26 mouse cellular contexts compared by ENCODE assay signal in genomic region chr12:76240670-76241069, GRCm38 (mm10). TPM values are rescaled to one million over a fixed set of nuclear protein-coding genes. Genes with fewer than 3 reads are reported as not detected.
DNase-seq lines count a peak whose midpoint lies in the region; ATAC-seq and TF ChIP-seq lines count a peak whose summit lies in the region.
"Had no signal": no experiment of that assay in that cellular context is flagged by ENCODE, and none has a peak within 500 bp of the region (broad histone marks: within the 10 kb centered on the region; RNA-seq: fewer than 3 reads in every experiment).

No protein-coding gene starts in this region.

- no peak for TF ChIP-seq POLR2A in heart, adult 2 months (IDR thresholded peaks at IDR 0.05; ENCODE audit: insufficient read depth, low read depth, low read length)

- peak; percentile 12; the same call in 1 of the 2 replicates for ATAC-seq in erythroid progenitor cell, adult 5-6 weeks (replicated peaks; ENCODE audit: low FRiP score, poor library complexity, severe bottlenecking)
- ATAC-seq in liver, embryonic 15.5 days (ENCODE audit: insufficient read depth) = no peak
- ATAC-seq in neural tube, embryonic 15.5 days (ENCODE audit: low FRiP score) = no peak
- ATAC-seq: activated CD4-positive, CD25-positive, alpha-beta regulatory T cell, adult 4 months; CD4-positive, CD25-positive, alpha-beta regulatory T cell, adult 4 months; forebrain, embryonic 16.5 days; hindbrain, embryonic 16.5 days; Patski had no signal

- peak overlapping the region; percentile 37 for H3K4me2 ChIP-seq in liver, embryonic 15.5 days
- H3K4me2 ChIP-seq in neural tube, embryonic 15.5 days = no peak overlapping the region
- H3K4me2 ChIP-seq: embryonic facial prominence, embryonic 15.5 days; forebrain, embryonic 12.5 days; heart, embryonic 13.5 days; hindbrain, embryonic 12.5 days had no signal

- no peak overlapping the region for H3K27ac ChIP-seq in heart, adult 2 months
- peak overlapping the region; percentile 72 for H3K27ac ChIP-seq in liver, embryonic 15.5 days (replicated peaks)
- H3K27ac ChIP-seq in neural tube, embryonic 15.5 days (replicated peaks) = no peak overlapping the region
- H3K27ac ChIP-seq: embryonic facial prominence, embryonic 15.5 days; forebrain, embryonic 12.5 days; heart, embryonic 13.5 days; hindbrain, embryonic 12.5 days had no signal

- H3K9me3 ChIP-seq in liver, embryonic 15.5 days (replicated peaks) = no peaks in the 10 kb centered on the region
- H3K9me3 ChIP-seq in neural tube, embryonic 15.5 days (replicated peaks) = no peaks in the 10 kb centered on the region
- H3K9me3 ChIP-seq: embryonic facial prominence, embryonic 15.5 days; forebrain, embryonic 12.5 days; heart, embryonic 13.5 days; hindbrain, embryonic 12.5 days had no signal

- no peaks in the 10 kb centered on the region for H3K79me2 ChIP-seq in heart, adult 2 months (replicated peaks; ENCODE audit: control insufficient read depth, insufficient read depth, low read length)

- no peak for TF ChIP-seq CTCF in heart, adult 2 months (IDR thresholded peaks at IDR 0.05)

- no peaks in the 10 kb centered on the region for H3K4me1 ChIP-seq in heart, adult 2 months (ENCODE audit: control insufficient read depth, insufficient read depth, low read length)
- H3K4me1 ChIP-seq in liver, embryonic 15.5 days (replicated peaks) = peaks cover 37% of the 10 kb centered on the region
- no peaks in the 10 kb centered on the region for H3K4me1 ChIP-seq in neural tube, embryonic 15.5 days
- H3K4me1 ChIP-seq: embryonic facial prominence, embryonic 15.5 days; forebrain, embryonic 12.5 days; hindbrain, embryonic 12.5 days had no signal

- H3K36me3 ChIP-seq in heart, adult 2 months (ENCODE audit: control insufficient read depth, insufficient read depth, low read length) = no peaks in the 10 kb centered on the region
- H3K36me3 ChIP-seq in liver, embryonic 15.5 days (replicated peaks) = no peaks in the 10 kb centered on the region
- H3K36me3 ChIP-seq in neural tube, embryonic 15.5 days = no peaks in the 10 kb centered on the region
- H3K36me3 ChIP-seq: embryonic facial prominence, embryonic 15.5 days; forebrain, embryonic 12.5 days; heart, embryonic 13.5 days; hindbrain, embryonic 12.5 days had no signal

- H3K4me3 ChIP-seq in heart, adult 2 months = no peak overlapping the region
- no peak overlapping the region for H3K4me3 ChIP-seq in liver, embryonic 15.5 days (replicated peaks)
- no peak overlapping the region for H3K4me3 ChIP-seq in neural tube, embryonic 15.5 days (replicated peaks)
- H3K4me3 ChIP-seq: embryonic facial prominence, embryonic 15.5 days; forebrain, embryonic 12.5 days; heart, embryonic 13.5 days; hindbrain, embryonic 12.5 days had no signal

- H3K9ac ChIP-seq in heart, adult 2 months (ENCODE audit: low read depth, low read length) = no peak overlapping the region
- no peak overlapping the region for H3K9ac ChIP-seq in liver, embryonic 15.5 days
- no peak overlapping the region for H3K9ac ChIP-seq in neural tube, embryonic 15.5 days (replicated peaks)
- H3K9ac ChIP-seq: embryonic facial prominence, embryonic 15.5 days; forebrain, embryonic 12.5 days; heart, embryonic 13.5 days; hindbrain, embryonic 12.5 days had no signal

- no peaks in the 10 kb centered on the region for H3K27me3 ChIP-seq in heart, adult 2 months (ENCODE audit: control insufficient read depth, insufficient read depth, low read length)
- no peaks in the 10 kb centered on the region for H3K27me3 ChIP-seq in liver, embryonic 15.5 days
- no peaks in the 10 kb centered on the region for H3K27me3 ChIP-seq in neural tube, embryonic 15.5 days (replicated peaks)
- H3K27me3 ChIP-seq: embryonic facial prominence, embryonic 15.5 days; forebrain, embryonic 12.5 days; heart, embryonic 13.5 days; hindbrain, embryonic 12.5 days had no signal

- peak; percentile 45 for DNase-seq in heart, adult 11 months
- DNase-seq in heart, adult 2 months = no peak
- no peak for DNase-seq in cerebellum, adult 11-12 months
- DNase-seq in gastrocnemius, postnatal 25 days = no peak
- DNase-seq: adrenal gland, postnatal 14 days; B cell, adult 2 months; cerebellum, adult 8-10 months; cerebellum, postnatal 14 days; embryo, embryonic 11 days; gastrocnemius, postnatal 10 days; heart, postnatal 36 days had no signal

- intact Hi-C loops in heart, adult 2 months (cut with DNase I) = no loop called here

- 87% methylated on average over 3 of the region's 3 CpGs for WGBS in heart, adult 2 months
- 40% methylated on average over 3 of the region's 3 CpGs for whole genome bisulfite sequencing in liver, embryonic 15.5 days (ENCODE audit: insufficient replicate concordance)
- WGBS in neural tube, embryonic 15.5 days = 98% methylated on average over 3 of the region's 3 CpGs

- TF ChIP-seq EP300 in heart, adult 2 months (IDR thresholded peaks at IDR 0.05; ENCODE audit: insufficient read depth, low read depth, low read length) = no peak

RNA-seq across cellular contexts. Expression of gene Tex21, which starts 5.9 kb away (rescaled TPM):
- total RNA-seq in heart, adult 2 months (2021) = not detected
- polyA plus RNA-seq in heart, adult 2 months (2012; rRNA removed) = not detected in 2 replicates
- total RNA-seq in erythroid progenitor cell, adult 5-6 weeks (2015; ENCODE audit: low replicate concordance) = not detected in 2 replicates
- total RNA-seq in erythroid progenitor cell, adult 5-6 weeks (2017; ENCODE audit: low replicate concordance) = not detected in 2 replicates
- polyA plus RNA-seq in liver, embryonic 15.5 days (2015; fragmentation: Nextera tagmentation; extraction: Ambion mirVana) = 0.12 TPM in 1 of 2 replicates, not detected in the other
- polyA plus RNA-seq in neural tube, embryonic 15.5 days (2015; fragmentation: Nextera tagmentation; extraction: Ambion mirVana) = not detected in 2 replicates
- total RNA-seq in gastrocnemius, postnatal 25 days (2021) = not detected
- total RNA-seq: adrenal gland, adult 18-20 months; adrenal gland, postnatal 14 days; gastrocnemius, postnatal 10 days; heart, postnatal 36 days had no signal
- polyA plus RNA-seq: activated CD4-positive, CD25-positive, alpha-beta regulatory T cell, adult 4 months; CD4-positive, CD25-positive, alpha-beta regulatory T cell, adult 4 months; embryonic facial prominence, embryonic 11.5 days; embryonic facial prominence, embryonic 15.5 days; forebrain, embryonic 12.5 days; forebrain, embryonic 16.5 days; frontal cortex, adult 2 months; hindbrain, embryonic 12.5 days; hindbrain, embryonic 16.5 days; Patski had no signal

RNA-seq across cellular contexts. Expression of gene Mthfd1, which starts 14.4 kb away (rescaled TPM):
- total RNA-seq in heart, adult 2 months (2021) = 10 to 100 TPM; 27.4 to 30.2 TPM
- polyA plus RNA-seq in heart, adult 2 months (2012; rRNA removed) = 16.9 and 25.6 TPM in 2 replicates
- 27.2 and 36.0 TPM in 2 replicates for total RNA-seq in erythroid progenitor cell, adult 5-6 weeks (2015; ENCODE audit: low replicate concordance)
- 20.8 and 32.0 TPM in 2 replicates for total RNA-seq in erythroid progenitor cell, adult 5-6 weeks (2017; ENCODE audit: low replicate concordance)
- polyA plus RNA-seq in liver, embryonic 15.5 days (2015; fragmentation: Nextera tagmentation; extraction: Ambion mirVana) = 94.7 and 101 TPM in 2 replicates
- polyA plus RNA-seq in neural tube, embryonic 15.5 days (2015; fragmentation: Nextera tagmentation; extraction: Ambion mirVana) = 29.3 and 43.5 TPM in 2 replicates
- 10 to 100 TPM; 28.0 to 30.2 TPM for total RNA-seq in gastrocnemius, postnatal 25 days (2021)
